24 mouse cellular contexts compared by ENCODE assay signal in genomic region chr7:78269506-78270250, GRCm38 (mm10).
DNase-seq lines count a peak whose midpoint lies in the region; ATAC-seq lines count a peak whose summit lies in the region.
"Had no signal": no experiment of that assay in that cellular context is flagged by ENCODE, and none has a peak within 500 bp of the region (broad histone marks: within the 10 kb centered on the region; RNA-seq: fewer than 3 reads in every experiment).

No protein-coding gene starts in this region.

- H3K4me2 ChIP-seq in hindbrain, embryonic 12.5 days (replicated peaks): no peak overlapping the region
- no peak overlapping the region for H3K4me2 ChIP-seq in hindbrain, embryonic 14.5 days (replicated peaks)
- H3K4me2 ChIP-seq in hindbrain, embryonic 16.5 days (ENCODE audit: low read length): no peak overlapping the region
- H3K4me2 ChIP-seq: embryonic facial prominence, embryonic 12.5 days; heart, embryonic 15.5 days; intestine, embryonic 15.5 days; limb, embryonic 12.5 days; liver, embryonic 11.5 days; neural tube, embryonic 12.5 days had no signal

- H3K9me3 ChIP-seq in hindbrain, embryonic 12.5 days (replicated peaks): no peaks in the 10 kb centered on the region
- H3K9me3 ChIP-seq in hindbrain, embryonic 14.5 days (ENCODE audit: control insufficient read depth, low read length): no peaks in the 10 kb centered on the region
- H3K9me3 ChIP-seq in megakaryocyte, embryonic 14.5 days: peaks cover 14% of the 10 kb centered on the region
- H3K9me3 ChIP-seq in hindbrain, embryonic 16.5 days (ENCODE audit: control insufficient read depth, low read length): no peaks in the 10 kb centered on the region
- H3K9me3 ChIP-seq: embryonic facial prominence, embryonic 12.5 days; heart, embryonic 15.5 days; intestine, embryonic 15.5 days; limb, embryonic 12.5 days; neural tube, embryonic 12.5 days had no signal

- H3K9ac ChIP-seq in hindbrain, embryonic 12.5 days: no peak overlapping the region
- H3K9ac ChIP-seq in hindbrain, embryonic 14.5 days: no peak overlapping the region
- H3K9ac ChIP-seq in hindbrain, embryonic 16.5 days (ENCODE audit: low read depth, low read length): no peak overlapping the region
- H3K9ac ChIP-seq: embryonic facial prominence, embryonic 12.5 days; forebrain, postnatal 0 days; heart, embryonic 15.5 days; intestine, embryonic 15.5 days; limb, embryonic 12.5 days; liver, postnatal 0 days; neural tube, embryonic 12.5 days had no signal

- 51% methylated on average over 3 of the region's 3 CpGs for WGBS in hindbrain, embryonic 12.5 days
- 73% methylated on average over 3 of the region's 3 CpGs for WGBS in hindbrain, embryonic 14.5 days
- WGBS in hindbrain, embryonic 16.5 days: 75% methylated on average over 3 of the region's 3 CpGs

- peaks cover 5% of the 10 kb centered on the region for H3K4me1 ChIP-seq in hindbrain, embryonic 12.5 days
- no peaks in the 10 kb centered on the region for H3K4me1 ChIP-seq in hindbrain, embryonic 14.5 days (replicated peaks; ENCODE audit: control insufficient read depth, insufficient read depth, low read length)
- no peaks in the 10 kb centered on the region for H3K4me1 ChIP-seq in megakaryocyte, embryonic 14.5 days
- no peaks in the 10 kb centered on the region for H3K4me1 ChIP-seq in hindbrain, embryonic 16.5 days (ENCODE audit: control insufficient read depth, insufficient read depth, low read depth, low read length)
- H3K4me1 ChIP-seq: embryonic facial prominence, embryonic 12.5 days; heart, embryonic 15.5 days; intestine, embryonic 15.5 days; limb, embryonic 12.5 days had no signal

- no peaks in the 10 kb centered on the region for H3K27me3 ChIP-seq in hindbrain, embryonic 12.5 days
- no peaks in the 10 kb centered on the region for H3K27me3 ChIP-seq in hindbrain, embryonic 14.5 days (ENCODE audit: control insufficient read depth, insufficient read depth, low read length)
- H3K27me3 ChIP-seq in megakaryocyte, embryonic 14.5 days (replicated peaks): no peaks in the 10 kb centered on the region
- no peaks in the 10 kb centered on the region for H3K27me3 ChIP-seq in hindbrain, embryonic 16.5 days (replicated peaks; ENCODE audit: control insufficient read depth, insufficient read depth, low read length)
- H3K27me3 ChIP-seq: embryonic facial prominence, embryonic 12.5 days; heart, embryonic 15.5 days; intestine, embryonic 15.5 days; limb, embryonic 12.5 days; neural tube, embryonic 12.5 days had no signal

- H3K36me3 ChIP-seq in hindbrain, embryonic 12.5 days: no peaks in the 10 kb centered on the region
- no peaks in the 10 kb centered on the region for H3K36me3 ChIP-seq in hindbrain, embryonic 14.5 days (replicated peaks; ENCODE audit: control insufficient read depth, insufficient read depth)
- no peaks in the 10 kb centered on the region for H3K36me3 ChIP-seq in megakaryocyte, embryonic 14.5 days (replicated peaks; ENCODE audit: low read length)
- H3K36me3 ChIP-seq in hindbrain, embryonic 16.5 days (ENCODE audit: control insufficient read depth, insufficient read depth, low read length): no peaks in the 10 kb centered on the region
- H3K36me3 ChIP-seq: embryonic facial prominence, embryonic 12.5 days; heart, embryonic 15.5 days; intestine, embryonic 15.5 days; limb, embryonic 12.5 days; neural tube, embryonic 12.5 days had no signal

- DNase-seq in cerebellum, adult 9-11 months: peak; percentile 44
- no peak for DNase-seq in hindbrain, embryonic 14.5 days (ENCODE audit: low spot score)
- DNase-seq in left cerebral cortex, postnatal 4 days: no peak
- DNase-seq: adrenal gland, adult 2 months; forebrain, postnatal 0 days; gastrocnemius, postnatal 25 days; heart, adult 18-20 months; kidney, adult 8-10 months; kidney, postnatal 10 days; layer of hippocampus, postnatal 36 days; liver, postnatal 0 days; thymus, adult 2 months; thymus, postnatal 4 days had no signal

- intact Hi-C loops in left cerebral cortex, postnatal 4 days (cut with DNase I): loop anchor here (5.0 to 10.0 kb wide), 2 partner anchors 308 to 1155 kb away; no protein-coding TSS in a partner anchor

- H3K27ac ChIP-seq in hindbrain, embryonic 12.5 days: no peak overlapping the region
- H3K27ac ChIP-seq in hindbrain, embryonic 14.5 days: no peak overlapping the region
- no peak overlapping the region for H3K27ac ChIP-seq in hindbrain, embryonic 16.5 days (ENCODE audit: low read depth, low read length)
- H3K27ac ChIP-seq: embryonic facial prominence, embryonic 12.5 days; heart, embryonic 15.5 days; intestine, embryonic 15.5 days; limb, embryonic 12.5 days; neural tube, embryonic 12.5 days had no signal

- H3K4me3 ChIP-seq in hindbrain, embryonic 12.5 days: no peak overlapping the region
- no peak overlapping the region for H3K4me3 ChIP-seq in hindbrain, embryonic 14.5 days (replicated peaks; ENCODE audit: low read length)
- peak overlapping the region; percentile 62 for H3K4me3 ChIP-seq in megakaryocyte, embryonic 14.5 days (replicated peaks)
- H3K4me3 ChIP-seq in hindbrain, embryonic 16.5 days (ENCODE audit: low read length): no peak overlapping the region
- H3K4me3 ChIP-seq: embryonic facial prominence, embryonic 12.5 days; heart, embryonic 15.5 days; intestine, embryonic 15.5 days; limb, embryonic 12.5 days; neural tube, embryonic 12.5 days had no signal

- no peak for ATAC-seq in cerebellum, adult (ENCODE audit: insufficient number of reproducible peaks, low FRiP score, low TSS enrichment)
- 0 out of 2 replicates have a peak, but pooled peaks have one; percentile 38 for ATAC-seq in hindbrain, embryonic 12.5 days (ENCODE audit: low FRiP score)
- no peak for ATAC-seq in hindbrain, embryonic 14.5 days (ENCODE audit: low FRiP score)
- no peak for ATAC-seq in megakaryocyte, adult 5-6 weeks (ENCODE audit: poor library complexity, severe bottlenecking)
- ATAC-seq in hindbrain, embryonic 16.5 days: 0 out of 2 replicates have a peak, but pooled peaks have one; percentile 24
- ATAC-seq: forebrain, postnatal 0 days; intestine, embryonic 15.5 days; liver, postnatal 0 days had no signal

Comparison
In these comparisons a context has a peak if more than half of its experiments do, and no peak if none do; other contexts are left out.
1. ATAC-seq: peak in hindbrain, embryonic 12.5 days (single experiment) and hindbrain, embryonic 16.5 days (single experiment); none in cerebellum, adult (single experiment), hindbrain, embryonic 14.5 days (single experiment) and megakaryocyte, adult 5-6 weeks (single experiment).